Mouse (Mus musculus) liver, embryonic 16.5 days (tissue): ENCODE data around the gene Bcar3. TPM values are rescaled to one million over a fixed set of nuclear protein-coding genes. Genes with fewer than 3 reads are reported as not detected.

Source experiments
- ATAC-seq: fragments of 200-750 bp; cut with Nextera tagmentation; 2 replicates; pipeline ENCODE4 v1.8.0; 2017; ENCODE audit warnings: low read depth, mild to moderate bottlenecking, moderate number of reproducible peaks, moderate library complexity
- H3K27ac ChIP-seq: fragments of 300-500 bp; sonication (generic); 2 replicates; pipeline ENCODE4 v1.5.1; 2014; ENCODE audit warnings: mild to moderate bottlenecking, low read length
- H3K27me3 ChIP-seq: fragments of 300-500 bp; sonication (generic); 2 replicates; pipeline ENCODE4 v1.6.1; 2014; ENCODE audit warnings: low read depth, low read length, mixed read lengths; ENCODE audit not compliant: control insufficient read depth, insufficient read depth
- H3K36me3 ChIP-seq: fragments of 300-500 bp; sonication (generic); 2 replicates; pipeline ENCODE4 v1.6.1; 2014; ENCODE audit warnings: mild to moderate bottlenecking; ENCODE audit not compliant: control insufficient read depth, insufficient read depth
- H3K4me1 ChIP-seq: fragments of 300-500 bp; sonication (generic); 2 replicates; pipeline ENCODE4 v1.6.1; 2014; ENCODE audit warnings: low read depth, low read length, mixed read lengths; ENCODE audit not compliant: control insufficient read depth
- H3K4me2 ChIP-seq: fragments of 300-500 bp; sonication (generic); 2 replicates; pipeline ENCODE4 v1.6.1; 2014; ENCODE audit warnings: low read depth, low read length, mixed read lengths
- H3K4me3 ChIP-seq: fragments of 300-500 bp; sonication (generic); 2 replicates; pipeline ENCODE4 v1.5.1; 2014; ENCODE audit warnings: low read depth, mild to moderate bottlenecking, low read length
- H3K9ac ChIP-seq: fragments of 300-500 bp; sonication (generic); 2 replicates; pipeline ENCODE4 v1.6.1; 2014; ENCODE audit warnings: low read depth, low read length
- H3K9me3 ChIP-seq: fragments of 300-500 bp; sonication (generic); replicated peaks from 2 replicates; pipeline ENCODE4 v1.6.1; 2016; ENCODE audit warnings: low read length; ENCODE audit not compliant: control insufficient read depth
- WGBS: fragments of 180-500 bp; shearing (Covaris S2); extraction: QIAGEN DNeasy Blood & Tissue Kit; methylation state at CpG from one replicate; pipeline ENCODE4 v1.1.7; 2014; ENCODE audit not compliant: insufficient replicate concordance; 5-methylcytosine and 5-hydroxymethylcytosine counted together
- polyA plus RNA-seq: library from polyadenylated mRNA; unstranded; fragments of >200 nt; fragmentation: Nextera tagmentation; extraction: Ambion mirVana; gene quantifications from 2 replicates; pipeline ENCODE4 v1.2.1, GENCODE M21; 2015

Bcar3 gene
- polyA plus RNA-seq, 1 experiment from 2014 or later, result 7.2 TPM

DNA sequence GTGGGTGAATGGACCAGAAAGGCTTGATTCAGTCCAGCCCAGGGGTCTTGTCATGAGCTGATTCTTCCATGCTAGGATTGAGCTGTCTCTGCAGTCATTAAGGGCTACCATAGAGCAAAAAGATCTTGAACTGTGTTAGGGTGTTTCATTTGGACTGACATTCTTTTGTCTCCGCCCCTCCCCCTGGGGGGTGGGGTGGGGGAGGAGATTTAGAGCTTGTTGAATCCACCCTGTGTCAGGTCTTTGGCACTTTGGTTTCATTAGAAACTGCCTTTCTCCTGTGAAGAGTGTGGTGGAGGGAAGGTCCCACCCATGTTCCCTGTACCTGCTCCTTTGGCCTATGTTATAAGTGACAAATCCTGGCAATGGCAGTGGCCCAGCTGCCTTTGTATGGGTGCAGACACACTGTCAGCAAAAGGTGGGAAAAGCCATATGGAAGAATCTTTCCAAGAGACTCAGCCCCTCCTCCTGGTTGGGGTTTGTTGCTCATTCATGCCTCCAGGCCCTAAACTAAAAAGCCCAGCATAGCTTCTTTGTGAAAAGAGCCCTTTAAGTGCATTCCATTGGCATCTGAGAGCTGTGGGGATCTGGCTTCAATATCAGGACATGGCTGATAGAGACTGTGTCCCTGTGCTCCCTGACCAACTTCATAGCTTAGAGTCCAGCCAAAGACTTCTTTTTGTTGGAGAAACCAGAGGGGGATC, 194.3 kb downstream of the Bcar3 start:
- H3K36me3 ChIP-seq, result no peaks in the 10 kb centered on the region
- peaks cover 8% of the 10 kb centered on the region for H3K4me1 ChIP-seq
- 69% methylated on average over 1 of the region's 1 CpGs for WGBS
- no peaks in the 10 kb centered on the region for H3K9me3 ChIP-seq
- no peak overlapping the region for H3K4me2 ChIP-seq
- no peak overlapping the region for H3K27ac ChIP-seq
- H3K9ac ChIP-seq, result no peak overlapping the region
- H3K27me3 ChIP-seq, result no peaks in the 10 kb centered on the region
- H3K4me3 ChIP-seq, result no peak overlapping the region
- no peak for ATAC-seq

DNA sequence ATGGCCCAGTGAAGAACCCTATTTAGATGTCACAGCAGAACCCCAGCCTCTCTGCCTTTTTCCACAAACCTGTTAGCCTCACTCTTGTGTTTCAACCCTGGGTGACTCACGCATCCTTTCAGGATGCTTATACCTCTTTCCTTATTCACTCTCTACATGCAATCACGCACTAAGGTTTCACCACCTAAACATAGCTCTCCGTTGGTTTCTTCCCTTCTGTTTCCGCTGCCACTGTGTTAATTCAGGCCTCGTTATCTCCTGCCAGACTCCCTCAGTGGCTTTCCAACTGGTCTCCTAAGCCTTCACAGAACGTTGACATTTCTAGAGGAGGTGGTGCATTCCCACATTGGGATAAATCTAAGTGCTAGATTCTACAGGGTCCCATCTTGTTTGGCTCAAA, 196.6 kb downstream of the Bcar3 start:
- no peaks in the 10 kb centered on the region for H3K36me3 ChIP-seq
- no peak overlapping the region for H3K4me3 ChIP-seq
- no peak for ATAC-seq
- H3K9ac ChIP-seq, result no peak overlapping the region
- 49% methylated on average over 6 of the region's 6 CpGs for WGBS
- no peak overlapping the region for H3K4me2 ChIP-seq
- no peak overlapping the region for H3K27ac ChIP-seq
- H3K27me3 ChIP-seq, result no peaks in the 10 kb centered on the region
- H3K9me3 ChIP-seq, result no peaks in the 10 kb centered on the region
- H3K4me1 ChIP-seq, result peaks cover 2% of the 10 kb centered on the region; the same call in 1 of the 2 replicates

DNA sequence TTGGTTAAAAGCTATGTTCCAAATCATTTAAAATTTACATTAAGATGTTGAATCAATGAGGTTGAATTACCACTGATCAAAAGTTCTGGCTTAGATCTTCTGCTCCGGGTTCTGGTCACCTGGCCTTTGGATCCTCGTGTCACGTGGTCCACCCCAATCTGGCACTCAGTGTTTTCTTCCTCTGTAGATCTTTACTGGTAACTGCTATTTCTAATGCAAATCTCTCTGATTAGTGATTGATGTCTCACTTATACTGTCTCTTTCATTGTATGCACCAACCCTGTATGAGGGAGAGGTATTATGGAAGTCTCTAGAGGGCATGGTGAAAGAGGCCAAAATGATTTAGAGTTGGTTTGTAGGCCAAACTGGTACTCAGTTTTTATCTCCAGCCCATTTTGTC, 198.1 kb downstream of the Bcar3 start:
- no peak for ATAC-seq
- H3K36me3 ChIP-seq, result no peaks in the 10 kb centered on the region
- H3K27me3 ChIP-seq, result no peaks in the 10 kb centered on the region
- H3K9ac ChIP-seq, result no peak overlapping the region
- H3K27ac ChIP-seq, result no peak overlapping the region
- WGBS, result 61% methylated on average over 3 of the region's 3 CpGs
- H3K9me3 ChIP-seq, result no peaks in the 10 kb centered on the region
- H3K4me3 ChIP-seq, result no peak overlapping the region
- H3K4me1 ChIP-seq, result peaks cover 2% of the 10 kb centered on the region; the same call in 1 of the 2 replicates
- no peak overlapping the region for H3K4me2 ChIP-seq

DNA sequence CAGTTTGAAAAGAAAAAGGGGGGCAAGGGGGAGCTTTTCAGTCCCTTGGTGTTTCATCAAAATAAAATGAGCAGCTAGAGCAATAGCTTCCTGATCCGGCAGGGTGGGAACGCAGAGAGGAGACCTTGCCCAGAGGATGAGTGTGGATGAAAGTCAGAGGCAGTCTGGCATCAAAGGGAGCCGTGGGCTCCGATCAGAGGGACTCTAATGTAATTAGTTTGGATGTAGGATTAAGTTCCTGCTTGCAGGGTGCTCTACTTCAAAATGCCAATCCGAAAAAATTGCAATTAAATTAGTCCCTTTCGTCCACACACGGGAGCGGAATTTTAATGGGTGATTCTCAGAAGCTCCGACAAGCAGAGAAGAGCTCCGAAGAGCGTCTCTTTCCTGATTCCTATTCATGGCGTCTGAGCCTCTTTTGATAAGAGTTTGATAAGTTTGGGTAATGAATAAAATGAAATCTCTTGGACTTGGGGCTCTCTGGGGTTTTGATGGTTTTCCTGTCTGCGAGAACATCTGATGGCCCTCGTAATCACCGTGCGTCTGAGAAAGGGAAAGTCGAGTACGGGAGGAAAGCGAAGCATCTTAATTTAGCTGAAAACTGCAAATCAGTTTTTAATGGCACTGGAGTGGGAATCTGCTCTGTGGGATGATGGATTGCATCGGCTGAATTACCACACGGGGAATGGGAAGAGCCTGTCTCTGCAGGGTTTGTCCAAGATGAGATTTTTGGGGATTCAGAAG, 199.1 kb downstream of the Bcar3 start:
- H3K4me3 ChIP-seq, result no peak overlapping the region
- no peak overlapping the region for H3K27ac ChIP-seq
- H3K36me3 ChIP-seq, result no peaks in the 10 kb centered on the region
- H3K4me1 ChIP-seq, result no peaks in the 10 kb centered on the region
- H3K27me3 ChIP-seq, result no peaks in the 10 kb centered on the region
- H3K9me3 ChIP-seq, result no peaks in the 10 kb centered on the region
- 65% methylated on average over 21 of the region's 21 CpGs for WGBS
- no peak for ATAC-seq
- no peak overlapping the region for H3K4me2 ChIP-seq
- no peak overlapping the region for H3K9ac ChIP-seq

DNA sequence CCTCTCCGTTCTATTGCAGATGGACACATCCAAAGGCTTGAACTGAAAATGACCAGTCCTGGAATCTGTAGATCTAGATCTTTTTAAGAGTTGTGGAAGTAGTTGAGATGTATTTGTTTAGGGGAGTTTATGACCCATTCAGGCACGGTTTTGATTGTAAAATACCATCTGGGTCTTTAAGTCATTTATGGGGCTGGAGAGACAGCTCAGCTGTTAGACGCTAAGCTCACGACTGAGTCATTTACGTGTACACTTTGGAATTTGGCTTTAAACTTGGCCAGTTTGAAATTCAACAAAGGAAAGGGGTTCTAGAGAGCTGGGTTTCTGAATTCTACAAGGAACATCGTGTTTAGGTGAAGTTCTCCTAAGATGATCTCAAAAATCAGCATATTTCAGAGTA, 200.8 kb downstream of the Bcar3 start:
- H3K4me3 ChIP-seq, result no peak overlapping the region
- H3K9ac ChIP-seq, result no peak overlapping the region
- 71% methylated on average over 6 of the region's 6 CpGs for WGBS
- H3K4me1 ChIP-seq, result no peaks in the 10 kb centered on the region
- no peaks in the 10 kb centered on the region for H3K36me3 ChIP-seq
- H3K9me3 ChIP-seq, result no peaks in the 10 kb centered on the region
- H3K27ac ChIP-seq, result no peak overlapping the region
- no peaks in the 10 kb centered on the region for H3K27me3 ChIP-seq
- H3K4me2 ChIP-seq, result no peak overlapping the region
- no peak for ATAC-seq

DNA sequence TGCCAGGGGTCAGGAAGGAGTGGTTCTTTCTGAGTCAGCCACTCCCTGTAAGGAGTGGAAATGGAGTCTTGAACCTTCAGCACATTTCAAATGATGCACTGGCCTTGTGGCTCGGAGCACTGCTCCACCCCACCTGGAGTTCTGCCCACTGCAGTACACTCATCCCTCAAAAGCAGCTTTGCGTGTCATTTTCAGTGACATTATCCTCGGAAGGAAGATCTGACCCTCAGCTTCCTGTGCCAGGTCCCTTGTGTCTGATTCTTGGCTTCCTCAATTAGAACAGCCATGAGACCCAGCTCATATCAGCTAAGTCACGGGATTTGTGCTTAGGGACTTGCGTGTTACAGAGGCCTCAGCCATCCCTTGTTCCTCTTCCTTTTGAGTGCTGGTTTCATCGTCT, 203.9 kb downstream of the Bcar3 start:
- H3K4me2 ChIP-seq, result no peak overlapping the region
- H3K9ac ChIP-seq, result no peak overlapping the region
- H3K9me3 ChIP-seq, result no peaks in the 10 kb centered on the region
- no peak overlapping the region for H3K4me3 ChIP-seq
- no peaks in the 10 kb centered on the region for H3K27me3 ChIP-seq
- no peak overlapping the region for H3K27ac ChIP-seq
- peak; percentile 47 for ATAC-seq
- H3K4me1 ChIP-seq, result no peaks in the 10 kb centered on the region
- no peaks in the 10 kb centered on the region for H3K36me3 ChIP-seq
- WGBS, result 43% methylated on average over 6 of the region's 6 CpGs

DNA sequence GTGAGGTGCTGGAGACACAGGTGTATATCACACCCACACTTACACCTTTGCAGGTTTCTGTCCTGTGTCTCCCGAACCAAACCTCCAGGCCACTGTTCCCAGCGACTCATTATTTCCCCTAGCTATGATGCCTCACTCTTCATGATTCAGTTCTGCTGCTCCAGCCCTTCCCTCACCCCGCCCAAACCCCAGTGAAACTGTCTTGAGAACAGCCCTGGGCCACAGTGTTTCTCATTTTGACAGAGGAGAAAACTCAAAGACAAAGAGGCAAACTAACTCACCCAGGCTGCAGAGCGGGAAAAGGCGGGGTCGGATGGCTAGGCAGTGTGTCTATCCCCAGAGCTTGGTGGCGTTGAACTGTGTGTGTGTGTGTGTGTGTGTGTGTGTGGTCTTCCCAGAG, 204.6 kb downstream of the Bcar3 start:
- Histone ChIP-seq H3K36me3 (no peaks in the 10 kb centered on the region), H3K4me2 (no peak overlapping the region), H3K27ac (no peak overlapping the region), H3K4me3 (no peak overlapping the region), H3K9me3 (no peaks in the 10 kb centered on the region), H3K9ac (no peak overlapping the region), H3K4me1 (no peaks in the 10 kb centered on the region), H3K27me3 (no peaks in the 10 kb centered on the region)
- 66% methylated on average over 7 of the region's 7 CpGs for WGBS
- no peak for ATAC-seq

DNA sequence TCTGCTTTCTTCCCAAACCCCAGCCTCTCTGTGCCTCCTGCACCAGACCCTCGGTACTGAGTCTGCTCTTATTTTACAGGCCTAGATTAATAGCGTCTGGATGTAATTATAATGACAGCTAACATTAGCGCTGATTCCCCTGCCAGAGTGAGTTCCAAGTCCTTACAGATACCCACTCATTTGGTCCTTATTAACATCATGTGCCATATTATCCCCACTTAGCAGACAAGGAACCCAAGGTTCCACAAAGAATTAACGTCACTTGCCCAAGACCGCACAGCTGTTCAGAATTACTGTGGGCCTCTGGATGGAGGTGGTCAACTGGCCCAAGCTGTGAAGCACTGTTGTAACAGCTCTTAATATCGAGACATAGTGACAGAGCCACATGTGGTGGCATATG, 205.7 kb downstream of the Bcar3 start:
- H3K27me3 ChIP-seq, result no peaks in the 10 kb centered on the region
- H3K4me1 ChIP-seq, result no peaks in the 10 kb centered on the region
- no peaks in the 10 kb centered on the region for H3K9me3 ChIP-seq
- no peaks in the 10 kb centered on the region for H3K36me3 ChIP-seq
- H3K9ac ChIP-seq, result no peak overlapping the region
- 65% methylated on average over 6 of the region's 6 CpGs for WGBS
- H3K4me3 ChIP-seq, result no peak overlapping the region
- ATAC-seq, result no peak
- H3K27ac ChIP-seq, result no peak overlapping the region
- no peak overlapping the region for H3K4me2 ChIP-seq

DNA sequence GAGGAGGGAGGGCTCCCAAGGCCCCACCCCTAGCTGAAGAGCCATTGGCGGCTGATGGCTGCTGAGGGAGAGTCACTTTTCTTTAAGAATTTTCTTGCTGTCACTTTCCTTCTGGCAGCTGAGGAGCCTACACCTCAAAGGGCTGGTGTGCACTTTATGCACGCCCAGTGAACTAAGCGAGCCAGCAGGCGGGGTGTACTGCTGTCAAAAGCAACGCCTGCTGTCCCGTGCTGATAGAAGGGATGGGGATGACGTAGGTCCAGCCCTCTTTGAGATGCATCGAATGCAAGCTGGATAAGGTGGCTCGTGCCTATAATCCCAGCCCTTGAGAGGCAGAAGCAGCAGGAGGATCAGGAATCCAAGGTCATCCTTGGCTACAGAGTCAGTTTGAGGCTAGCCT, 207.0 kb downstream of the Bcar3 start:
- 55% methylated on average over 9 of the region's 9 CpGs for WGBS
- H3K4me2 ChIP-seq, result no peak overlapping the region
- no peaks in the 10 kb centered on the region for H3K9me3 ChIP-seq
- H3K27ac ChIP-seq, result no peak overlapping the region
- no peak for ATAC-seq
- no peak overlapping the region for H3K9ac ChIP-seq
- no peaks in the 10 kb centered on the region for H3K36me3 ChIP-seq
- H3K4me1 ChIP-seq, result no peaks in the 10 kb centered on the region
- no peaks in the 10 kb centered on the region for H3K27me3 ChIP-seq
- no peak overlapping the region for H3K4me3 ChIP-seq
